Mouse (Mus musculus) heart, postnatal 0 days (tissue): ENCODE results near the gene Ccdc57.

Experiments
- CTCF ChIP-seq: IDR thresholded peaks from 2 replicates; pipeline ENCODE4 v1.5.1; 2016; ENCODE audit warnings: antibody characterized with exemption, control low read depth, low read depth
- EP300 ChIP-seq: IDR thresholded peaks from 2 replicates; pipeline ENCODE4 v1.6.1; 2016; ENCODE audit warnings: antibody characterized with exemption, low read depth

DNA sequence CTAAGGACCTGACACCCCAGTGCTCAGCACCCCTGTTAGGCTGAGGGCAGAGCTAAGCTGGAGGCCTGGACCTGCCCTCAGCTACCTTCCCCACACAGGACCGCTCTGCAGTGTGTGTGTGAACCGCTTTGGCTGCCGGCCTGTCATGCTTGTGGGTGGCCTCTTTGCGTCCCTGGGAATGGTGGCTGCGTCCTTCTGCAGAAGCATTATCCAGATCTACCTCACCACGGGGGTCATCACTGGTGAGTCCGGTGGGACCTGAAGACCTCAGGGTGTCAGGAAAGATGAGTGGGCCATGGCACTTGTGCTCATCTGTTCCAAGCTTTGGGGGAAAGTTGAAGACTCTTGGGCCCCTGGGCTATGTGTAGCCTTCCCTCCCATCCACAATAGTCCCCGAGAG lies 23.0 kb upstream of the Ccdc57 start:
- no peak for TF ChIP-seq CTCF
- TF ChIP-seq EP300: no peak
